Mouse (Mus musculus): Measurements from ENCODE around the gene Plin4. TPM values are rescaled to one million over a fixed set of nuclear protein-coding genes. Genes with fewer than 3 reads are reported as not detected.
"Not testable (repeated sequence)": the region's sequence is repeated elsewhere in the genome, so short reads cannot be mapped to it uniquely, and the experiment has no call there.

Plin4 gene
- polyA plus RNA-seq, 1 experiment: 3.0 TPM

GRCm38 (mm10) chr17:56077523-56077922 lies 32.1 kb downstream of the Plin4 start:
- DNase-seq (ENCODE audit: low read depth in 1 of 2, low spot score in 2 of 2): no peak
- peaks cover 10% of the 10 kb centered on the region for H3K36me3 ChIP-seq (ENCODE audit: control insufficient read depth, insufficient read depth, low read length)
- no peak overlapping the region for H3K4me3 ChIP-seq (ENCODE audit: extremely low read depth, insufficient read depth, insufficient read length)
- WGBS: 83% methylated on average over 5 of the region's 5 CpGs
- peaks cover 14% of the 10 kb centered on the region for H3K4me1 ChIP-seq (ENCODE audit: control insufficient read depth, insufficient read depth, insufficient read length)
- no peak for TF ChIP-seq POLR2A (IDR thresholded peaks at IDR 0.05; ENCODE audit: low read depth, low read length)
- TF ChIP-seq CTCF (IDR thresholded peaks at IDR 0.05; ENCODE audit: extremely low read depth, insufficient read depth, insufficient read length, insufficient replicate concordance): no peak
- no peaks in the 10 kb centered on the region for H3K27me3 ChIP-seq (ENCODE audit: control insufficient read depth, insufficient read depth, low read length)
- H3K27ac ChIP-seq (ENCODE audit: insufficient read depth, low read length): no peak overlapping the region

DNA sequence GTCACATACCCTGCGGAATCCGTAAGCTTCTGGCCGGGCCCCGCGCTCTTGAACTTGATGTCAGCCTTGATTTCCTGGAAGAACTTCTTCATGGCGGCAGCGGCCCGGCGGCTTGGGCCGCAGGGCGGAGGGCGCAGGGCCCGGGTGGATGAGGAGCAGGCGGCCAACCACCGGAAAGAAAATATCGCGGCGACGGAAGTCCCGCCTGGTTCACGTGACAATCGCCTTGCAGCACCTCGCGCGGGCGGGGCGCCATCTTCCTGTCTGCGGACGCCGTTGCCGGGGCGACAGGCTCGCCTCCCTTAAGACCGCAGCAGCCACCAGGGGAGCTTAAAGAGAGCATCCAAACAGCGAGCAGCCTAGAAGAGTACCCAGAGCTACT lies 34.8 kb downstream of the Plin4 start, which contains the start of gene Ubxn6:
Gene Ubxn6, minus strand, starts transcription at position 202 of the 382 bp plus-strand sequence.
- Histone ChIP-seq H3K4me3 (ENCODE audit: extremely low read depth, insufficient read depth, insufficient read length) (peak within 1 kb of the TSS; percentile 77), H3K36me3 (ENCODE audit: control insufficient read depth, insufficient read depth, low read length) (peaks cover 24% of the 10 kb centered on the region), H3K4me1 (ENCODE audit: control insufficient read depth, insufficient read depth, insufficient read length) (peaks cover 4% of the 10 kb centered on the region), H3K27me3 (ENCODE audit: control insufficient read depth, insufficient read depth, low read length) (no peaks in the 10 kb centered on the region), H3K27ac (ENCODE audit: insufficient read depth, low read length) (peak within 1 kb of the TSS; percentile 96)
- TF ChIP-seq CTCF (IDR thresholded peaks at IDR 0.05; ENCODE audit: extremely low read depth, insufficient read depth, insufficient read length, insufficient replicate concordance) (0 out of 2 replicates have a peak, but pooled peaks have one; percentile 25), POLR2A (IDR thresholded peaks at IDR 0.05; ENCODE audit: low read depth, low read length) (0 out of 2 replicates have a peak, but pooled peaks have one; percentile 8)
- peak; percentile 93 to 98 for DNase-seq (ENCODE audit: low read depth in 1 of 2, low spot score in 2 of 2)
- WGBS: under 1% methylated on average over 35 of the region's 35 CpGs

- WGBS: 9% methylated on average over 22 of the region's 22 CpGs
- Histone ChIP-seq H3K27ac (ENCODE audit: insufficient read depth, low read length) (peak overlapping the region; percentile 96), H3K4me3 (ENCODE audit: extremely low read depth, insufficient read depth, insufficient read length) (peak overlapping the region; percentile 77), H3K27me3 (ENCODE audit: control insufficient read depth, insufficient read depth, low read length) (no peaks in the 10 kb centered on the region), H3K4me1 (ENCODE audit: control insufficient read depth, insufficient read depth, insufficient read length) (peaks cover 4% of the 10 kb centered on the region), H3K36me3 (ENCODE audit: control insufficient read depth, insufficient read depth, low read length) (peaks cover 28% of the 10 kb centered on the region)
- TF ChIP-seq CTCF (IDR thresholded peaks at IDR 0.05; ENCODE audit: extremely low read depth, insufficient read depth, insufficient read length, insufficient replicate concordance) (no peak), POLR2A (IDR thresholded peaks at IDR 0.05; ENCODE audit: low read depth, low read length) (no peak)
- peak; percentile 70 to 75 for DNase-seq (ENCODE audit: low read depth in 1 of 2, low spot score in 2 of 2)
Observed at GRCm38 (mm10) chr17:56074097-56074826, 35.3 kb downstream of the Plin4 start.

GRCm38 (mm10) chr17:56072243-56072642 lies 37.4 kb downstream of the Plin4 start:
- H3K27me3 ChIP-seq (ENCODE audit: control insufficient read depth, insufficient read depth, low read length): no peaks in the 10 kb centered on the region
- H3K4me1 ChIP-seq (ENCODE audit: control insufficient read depth, insufficient read depth, insufficient read length): peaks cover 4% of the 10 kb centered on the region
- no peak overlapping the region for H3K4me3 ChIP-seq (ENCODE audit: extremely low read depth, insufficient read depth, insufficient read length)
- 94% methylated on average over 5 of the region's 5 CpGs for WGBS
- peaks cover 41% of the 10 kb centered on the region for H3K36me3 ChIP-seq (ENCODE audit: control insufficient read depth, insufficient read depth, low read length)
- TF ChIP-seq POLR2A (IDR thresholded peaks at IDR 0.05; ENCODE audit: low read depth, low read length) (no peak), CTCF (IDR thresholded peaks at IDR 0.05; ENCODE audit: extremely low read depth, insufficient read depth, insufficient read length, insufficient replicate concordance) (no peak)
- DNase-seq (ENCODE audit: low read depth in 1 of 2, low spot score in 2 of 2): no peak
- H3K27ac ChIP-seq (ENCODE audit: insufficient read depth, low read length): no peak overlapping the region

- DNase-seq (ENCODE audit: low read depth in 1 of 2, low spot score in 2 of 2): no peak
- peaks cover 43% of the 10 kb centered on the region for H3K36me3 ChIP-seq (ENCODE audit: control insufficient read depth, insufficient read depth, low read length)
- no peak overlapping the region for H3K4me3 ChIP-seq (ENCODE audit: extremely low read depth, insufficient read depth, insufficient read length)
- peaks cover 4% of the 10 kb centered on the region for H3K4me1 ChIP-seq (ENCODE audit: control insufficient read depth, insufficient read depth, insufficient read length)
- no peak overlapping the region for H3K27ac ChIP-seq (ENCODE audit: insufficient read depth, low read length)
- no peak for TF ChIP-seq POLR2A (IDR thresholded peaks at IDR 0.05; ENCODE audit: low read depth, low read length)
- no peak for TF ChIP-seq CTCF (IDR thresholded peaks at IDR 0.05; ENCODE audit: extremely low read depth, insufficient read depth, insufficient read length, insufficient replicate concordance)
- no peaks in the 10 kb centered on the region for H3K27me3 ChIP-seq (ENCODE audit: control insufficient read depth, insufficient read depth, low read length)
Observed at GRCm38 (mm10) chr17:56071126-56071525, 38.5 kb downstream of the Plin4 start.

DNA sequence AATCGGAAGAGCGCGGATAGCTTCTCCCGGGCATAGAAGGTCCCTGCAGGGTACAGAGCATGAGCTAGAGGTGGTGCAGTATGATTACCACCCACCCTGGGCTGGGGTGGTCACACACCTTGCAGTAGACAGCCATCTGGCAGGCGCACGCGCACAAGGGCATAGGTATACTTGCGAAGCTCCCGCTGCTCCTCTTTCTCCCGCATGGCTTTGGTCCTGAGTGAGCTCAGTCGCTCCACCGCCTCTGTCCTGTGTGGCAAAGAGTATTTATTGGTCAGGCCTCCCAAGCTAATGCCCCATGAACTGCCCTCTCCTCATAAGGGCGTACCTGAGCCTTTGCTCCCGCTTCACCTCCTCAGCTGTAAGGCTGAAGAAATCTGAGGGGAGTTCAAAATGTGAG lies 40.5 kb downstream of the Plin4 start:
- TF ChIP-seq CTCF (IDR thresholded peaks at IDR 0.05; ENCODE audit: extremely low read depth, insufficient read depth, insufficient read length, insufficient replicate concordance): no peak
- no peak for TF ChIP-seq POLR2A (IDR thresholded peaks at IDR 0.05; ENCODE audit: low read depth, low read length)
- no peak overlapping the region for H3K27ac ChIP-seq (ENCODE audit: insufficient read depth, low read length)
- 96% methylated on average over 14 of the region's 14 CpGs for WGBS
- H3K4me3 ChIP-seq (ENCODE audit: extremely low read depth, insufficient read depth, insufficient read length): no peak overlapping the region
- no peaks in the 10 kb centered on the region for H3K4me1 ChIP-seq (ENCODE audit: control insufficient read depth, insufficient read depth, insufficient read length)
- H3K36me3 ChIP-seq (ENCODE audit: control insufficient read depth, insufficient read depth, low read length): peaks cover 43% of the 10 kb centered on the region
- no peaks in the 10 kb centered on the region for H3K27me3 ChIP-seq (ENCODE audit: control insufficient read depth, insufficient read depth, low read length)
- DNase-seq (ENCODE audit: low read depth in 1 of 2, low spot score in 2 of 2): no peak

- DNase-seq (ENCODE audit: low read depth in 1 of 2, low spot score in 2 of 2): no peak
- H3K27ac ChIP-seq (ENCODE audit: insufficient read depth, low read length): no peak overlapping the region
- no peaks in the 10 kb centered on the region for H3K4me1 ChIP-seq (ENCODE audit: control insufficient read depth, insufficient read depth, insufficient read length)
- TF ChIP-seq POLR2A (IDR thresholded peaks at IDR 0.05; ENCODE audit: low read depth, low read length) (no peak), CTCF (IDR thresholded peaks at IDR 0.05; ENCODE audit: extremely low read depth, insufficient read depth, insufficient read length, insufficient replicate concordance) (no peak)
- no peaks in the 10 kb centered on the region for H3K27me3 ChIP-seq (ENCODE audit: control insufficient read depth, insufficient read depth, low read length)
- peaks cover 37% of the 10 kb centered on the region for H3K36me3 ChIP-seq (ENCODE audit: control insufficient read depth, insufficient read depth, low read length)
- H3K4me3 ChIP-seq (ENCODE audit: extremely low read depth, insufficient read depth, insufficient read length): no peak overlapping the region
Observed at GRCm38 (mm10) chr17:56066451-56066850, 43.2 kb downstream of the Plin4 start.

GRCm38 (mm10) chr17:56065715-56066114 lies 43.9 kb downstream of the Plin4 start:
- H3K27ac ChIP-seq (ENCODE audit: insufficient read depth, low read length); DNase-seq (ENCODE audit: low read depth in 1 of 2, low spot score in 2 of 2); H3K4me3 ChIP-seq (ENCODE audit: extremely low read depth, insufficient read depth, insufficient read length); H3K27me3 ChIP-seq (ENCODE audit: control insufficient read depth, insufficient read depth, low read length); H3K4me1 ChIP-seq (ENCODE audit: control insufficient read depth, insufficient read depth, insufficient read length): not testable (repeated sequence)
- 90% methylated on average over 6 of the region's 6 CpGs for WGBS
- H3K36me3 ChIP-seq (ENCODE audit: control insufficient read depth, insufficient read depth, low read length): peaks cover 30% of the 10 kb centered on the region
